Mouse (Mus musculus) forebrain, embryonic 13.5 days (tissue): ENCODE results near the gene Nfatc2. TPM values are rescaled to one million over a fixed set of nuclear protein-coding genes. Genes with fewer than 3 reads are reported as not detected.

Source experiments
- ATAC-seq: fragments of 200-750 bp; cut with Nextera tagmentation; 2 replicates; pipeline ENCODE4 v1.8.0; 2017
- H3K27ac ChIP-seq: fragments of 300-500 bp; sonication (generic); 2 replicates; pipeline ENCODE4 v1.5.1; 2015; ENCODE audit warnings: inconsistent platforms, mild to moderate bottlenecking, moderate library complexity
- H3K27me3 ChIP-seq: fragments of 300-500 bp; sonication (generic); 2 replicates; pipeline ENCODE4 v1.6.1; 2015; ENCODE audit warnings: mild to moderate bottlenecking, inconsistent platforms
- H3K36me3 ChIP-seq: fragments of 300-500 bp; sonication (generic); 2 replicates; pipeline ENCODE4 v1.6.1; 2015; ENCODE audit warnings: mild to moderate bottlenecking, inconsistent platforms; ENCODE audit not compliant: poor library complexity, severe bottlenecking
- H3K4me1 ChIP-seq: fragments of 300-500 bp; sonication (generic); 2 replicates; pipeline ENCODE4 v1.6.1; 2015; ENCODE audit warnings: inconsistent platforms
- H3K4me2 ChIP-seq: fragments of 300-500 bp; sonication (generic); 2 replicates; pipeline ENCODE4 v1.6.1; 2015; ENCODE audit warnings: inconsistent platforms, mild to moderate bottlenecking, moderate library complexity
- H3K4me3 ChIP-seq: fragments of 300-500 bp; sonication (generic); 2 replicates; pipeline ENCODE4 v1.5.1; 2015; ENCODE audit warnings: mild to moderate bottlenecking, inconsistent platforms
- H3K9ac ChIP-seq: fragments of 300-500 bp; sonication (generic); 2 replicates; pipeline ENCODE4 v1.6.1; 2015; ENCODE audit warnings: mild to moderate bottlenecking, inconsistent platforms
- H3K9me3 ChIP-seq: fragments of 300-500 bp; sonication (generic); replicated peaks from 2 replicates; pipeline ENCODE4 v1.6.1; 2016; ENCODE audit warnings: inconsistent platforms
- WGBS: fragments of 180-500 bp; shearing (Covaris S2); methylation state at CpG from one replicate; pipeline ENCODE4 v1.1.7; 2015; 5-methylcytosine and 5-hydroxymethylcytosine counted together
- polyA plus RNA-seq: library from polyadenylated mRNA; unstranded; fragments of >200 nt; fragmentation: Nextera tagmentation; extraction: Ambion mirVana; gene quantifications from 2 replicates; pipeline ENCODE4 v1.2.1, GENCODE M21; 2015

The Nfatc2 gene
- polyA plus RNA-seq, 1 experiment from 2014 or later, result 1.7 TPM

DNA sequence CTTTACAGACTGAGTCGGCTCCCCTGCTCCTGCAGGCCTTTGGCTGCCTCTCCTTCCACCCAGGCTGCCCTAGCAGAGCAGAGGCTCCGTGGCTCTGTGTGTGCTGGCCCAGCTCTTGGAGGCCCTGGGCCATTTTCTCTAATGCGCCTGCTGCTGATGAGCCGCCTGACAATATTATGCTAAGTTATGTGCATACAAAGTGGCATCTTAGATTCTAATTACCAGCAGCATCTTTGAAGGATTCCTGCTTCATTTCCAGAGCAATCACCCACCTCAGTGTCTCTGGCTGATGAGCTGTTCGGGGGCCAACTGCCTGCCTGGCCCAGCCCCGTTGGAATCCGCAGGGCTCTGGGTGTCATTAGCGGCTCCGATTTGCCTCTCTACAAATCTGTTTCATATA lies 24.9 kb upstream of the Nfatc2 start:
- H3K36me3 ChIP-seq, result no peaks in the 10 kb centered on the region
- 35% methylated on average over 9 of the region's 9 CpGs for WGBS
- no peaks in the 10 kb centered on the region for H3K27me3 ChIP-seq
- H3K4me1 ChIP-seq, result peaks cover 22% of the 10 kb centered on the region
- no peak overlapping the region for H3K4me3 ChIP-seq
- H3K9ac ChIP-seq, result 0 out of 2 replicates have a peak overlapping the region, but pooled peaks have one; percentile 14
- no peaks in the 10 kb centered on the region for H3K9me3 ChIP-seq
- peak; percentile 87 for ATAC-seq
- no peak overlapping the region for H3K4me2 ChIP-seq
- peak overlapping the region; percentile 80 for H3K27ac ChIP-seq

DNA sequence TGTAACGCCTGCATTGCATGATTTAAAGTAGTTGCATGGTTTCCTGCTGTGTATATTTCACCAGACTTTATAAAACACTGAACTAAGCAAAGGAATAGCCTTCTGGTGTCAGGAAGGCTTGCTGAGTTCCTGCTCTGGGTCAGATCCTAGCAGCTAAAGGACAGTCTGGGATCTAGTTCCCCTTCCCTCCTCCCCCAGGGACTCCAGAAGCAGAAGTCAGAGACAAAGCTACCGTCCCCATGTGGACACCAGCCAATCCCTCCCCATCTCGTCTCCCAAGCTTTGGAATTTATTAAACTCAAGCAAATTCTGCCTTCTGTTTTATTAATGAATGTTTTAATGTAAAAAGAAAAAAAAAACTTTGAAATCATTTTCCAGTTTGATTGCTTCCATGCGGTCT lies 23.6 kb upstream of the Nfatc2 start:
- H3K36me3 ChIP-seq, result no peaks in the 10 kb centered on the region
- H3K27ac ChIP-seq, result no peak overlapping the region
- H3K27me3 ChIP-seq, result no peaks in the 10 kb centered on the region
- H3K4me2 ChIP-seq, result no peak overlapping the region
- no peak overlapping the region for H3K9ac ChIP-seq
- H3K4me3 ChIP-seq, result no peak overlapping the region
- 73% methylated on average over 4 of the region's 4 CpGs for WGBS
- no peak for ATAC-seq
- no peaks in the 10 kb centered on the region for H3K9me3 ChIP-seq
- H3K4me1 ChIP-seq, result peaks cover 22% of the 10 kb centered on the region

DNA sequence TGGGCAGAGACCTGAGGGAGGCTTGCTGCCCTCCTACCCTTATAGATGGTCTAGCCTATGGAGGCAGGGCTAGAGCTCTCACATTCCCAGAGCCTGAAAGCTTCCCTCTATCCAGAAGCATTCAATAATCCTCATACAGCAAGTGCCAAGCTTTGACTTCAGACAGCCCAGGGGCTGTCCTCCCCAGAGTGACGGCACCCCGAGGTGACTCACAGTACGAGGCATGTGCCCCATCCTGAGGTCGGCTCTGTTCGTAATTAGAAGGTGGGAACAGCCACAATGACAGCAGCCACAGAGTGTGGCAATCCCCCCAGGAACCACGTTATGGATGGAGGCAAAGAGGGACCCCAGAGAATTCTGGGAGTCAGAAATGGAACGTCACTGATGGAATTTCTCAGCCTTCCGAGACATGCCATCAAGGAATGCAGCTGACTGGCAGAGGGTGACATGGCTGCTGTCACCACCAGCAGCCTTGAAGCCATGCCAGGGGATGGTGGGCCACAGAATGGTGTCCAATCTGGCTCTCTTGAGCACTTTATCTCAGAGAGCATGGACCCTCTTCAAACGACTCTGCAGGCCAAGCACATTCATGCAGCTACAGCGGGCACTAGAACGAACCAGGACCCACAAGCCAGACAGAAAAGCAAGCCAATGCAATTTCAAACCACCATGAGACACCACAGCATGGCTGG lies 19.8 kb upstream of the Nfatc2 start:
- Histone ChIP-seq H3K4me3 (no peak overlapping the region), H3K4me1 (peaks cover 5% of the 10 kb centered on the region), H3K27ac (no peak overlapping the region), H3K9me3 (no peaks in the 10 kb centered on the region), H3K4me2 (no peak overlapping the region), H3K9ac (no peak overlapping the region), H3K36me3 (no peaks in the 10 kb centered on the region), H3K27me3 (no peaks in the 10 kb centered on the region)
- WGBS, result 80% methylated on average over 11 of the region's 11 CpGs
- ATAC-seq, result no peak

DNA sequence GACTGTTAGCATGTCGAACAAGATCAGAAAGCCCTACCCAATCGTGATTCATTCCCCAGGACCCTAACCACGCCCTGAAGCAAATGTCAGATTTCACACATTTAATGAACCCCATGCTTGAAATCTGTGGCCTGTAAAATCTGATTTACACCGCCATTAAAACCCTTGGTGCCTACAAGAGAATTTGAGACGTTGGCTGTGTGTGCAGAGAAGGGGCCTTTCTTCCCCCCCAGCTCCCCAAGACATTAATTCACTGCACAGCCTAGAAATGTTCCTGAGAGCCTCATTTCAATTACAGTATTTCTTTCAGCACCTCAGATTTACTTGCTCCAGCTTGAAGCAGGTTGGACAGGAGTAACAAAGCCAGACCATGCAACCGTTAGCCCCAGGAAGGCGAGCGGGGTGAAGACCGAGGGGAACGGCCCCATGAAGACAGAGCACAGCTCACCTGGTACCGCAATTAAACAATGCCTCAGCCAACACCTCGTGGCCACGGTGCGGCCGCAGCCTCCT lies 16.8 kb upstream of the Nfatc2 start:
- no peaks in the 10 kb centered on the region for H3K36me3 ChIP-seq
- no peak overlapping the region for H3K4me2 ChIP-seq
- H3K27ac ChIP-seq, result 0 out of 2 replicates have a peak overlapping the region, but pooled peaks have one; percentile 15
- H3K9me3 ChIP-seq, result no peaks in the 10 kb centered on the region
- 72% methylated on average over 15 of the region's 15 CpGs for WGBS
- peaks cover 4% of the 10 kb centered on the region; the same call in 1 of the 2 replicates for H3K4me1 ChIP-seq
- no peaks in the 10 kb centered on the region for H3K27me3 ChIP-seq
- ATAC-seq, result no peak
- no peak overlapping the region for H3K4me3 ChIP-seq
- no peak overlapping the region for H3K9ac ChIP-seq

DNA sequence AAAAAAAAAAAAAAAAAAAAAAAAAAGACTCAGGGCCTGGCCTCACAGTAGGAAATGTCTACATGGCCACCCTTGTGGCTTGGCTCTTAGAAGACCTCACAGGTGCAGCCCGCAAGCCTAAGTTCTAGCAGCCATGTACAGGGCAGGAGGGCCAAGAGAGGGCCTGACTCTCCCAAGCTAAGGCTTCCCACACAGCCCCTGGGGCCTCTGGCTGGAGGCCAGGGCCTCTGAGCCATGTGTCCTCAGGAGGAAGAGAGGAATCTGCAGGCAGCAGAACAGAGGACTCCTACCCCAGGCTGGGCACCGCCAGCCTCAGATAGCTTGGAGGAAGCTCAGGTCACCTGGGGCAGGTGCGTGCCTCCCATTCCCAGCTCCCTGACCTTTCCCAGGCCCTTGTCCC lies 13.7 kb upstream of the Nfatc2 start:
- H3K27ac ChIP-seq, result no peak overlapping the region
- H3K9me3 ChIP-seq, result no peaks in the 10 kb centered on the region
- H3K36me3 ChIP-seq, result no peaks in the 10 kb centered on the region
- WGBS, result 84% methylated on average over 3 of the region's 3 CpGs
- peaks cover 4% of the 10 kb centered on the region; the same call in 1 of the 2 replicates for H3K4me1 ChIP-seq
- no peaks in the 10 kb centered on the region for H3K27me3 ChIP-seq
- H3K4me3 ChIP-seq, result no peak overlapping the region
- no peak overlapping the region for H3K4me2 ChIP-seq
- no peak for ATAC-seq
- no peak overlapping the region for H3K9ac ChIP-seq

DNA sequence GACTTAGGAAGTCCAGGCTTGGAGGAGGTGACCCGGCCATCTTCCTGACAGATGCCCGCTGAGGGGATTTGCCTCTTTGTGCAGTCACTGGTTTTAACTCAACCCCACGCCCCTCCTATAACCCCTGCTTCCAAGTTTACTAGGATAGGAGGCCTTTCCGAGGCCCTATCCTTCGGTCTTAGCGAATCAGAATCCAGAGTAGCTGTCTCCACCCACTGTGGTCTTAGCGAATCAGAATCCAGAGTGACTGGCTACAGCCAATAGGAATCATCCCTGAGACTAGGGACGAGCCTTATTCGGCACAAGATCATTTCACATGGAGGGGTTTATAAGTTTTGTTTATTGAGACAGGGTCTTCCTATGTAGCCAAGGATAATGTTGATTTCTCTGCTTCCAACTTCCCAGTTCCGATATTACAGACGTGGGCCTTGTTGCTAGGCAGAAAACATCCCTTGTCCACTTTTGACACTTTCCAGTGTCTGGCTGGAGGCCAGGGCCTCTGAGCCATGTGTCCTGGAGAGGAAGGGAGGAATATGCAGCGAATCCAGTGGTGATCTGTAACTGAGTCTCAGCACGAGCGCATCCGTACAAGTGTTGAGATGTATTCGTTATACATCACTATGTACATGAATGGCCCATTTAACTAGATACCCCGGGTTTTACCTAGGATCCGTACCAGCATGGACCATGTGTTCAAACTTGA lies 12.9 kb upstream of the Nfatc2 start:
- Histone ChIP-seq H3K4me3 (no peak overlapping the region), H3K4me2 (no peak overlapping the region), H3K9ac (no peak overlapping the region), H3K4me1 (peaks cover 9% of the 10 kb centered on the region), H3K36me3 (no peaks in the 10 kb centered on the region), H3K27me3 (no peaks in the 10 kb centered on the region), H3K9me3 (no peaks in the 10 kb centered on the region), H3K27ac (no peak overlapping the region)
- WGBS, result 82% methylated on average over 18 of the region's 18 CpGs
- ATAC-seq, result no peak

DNA sequence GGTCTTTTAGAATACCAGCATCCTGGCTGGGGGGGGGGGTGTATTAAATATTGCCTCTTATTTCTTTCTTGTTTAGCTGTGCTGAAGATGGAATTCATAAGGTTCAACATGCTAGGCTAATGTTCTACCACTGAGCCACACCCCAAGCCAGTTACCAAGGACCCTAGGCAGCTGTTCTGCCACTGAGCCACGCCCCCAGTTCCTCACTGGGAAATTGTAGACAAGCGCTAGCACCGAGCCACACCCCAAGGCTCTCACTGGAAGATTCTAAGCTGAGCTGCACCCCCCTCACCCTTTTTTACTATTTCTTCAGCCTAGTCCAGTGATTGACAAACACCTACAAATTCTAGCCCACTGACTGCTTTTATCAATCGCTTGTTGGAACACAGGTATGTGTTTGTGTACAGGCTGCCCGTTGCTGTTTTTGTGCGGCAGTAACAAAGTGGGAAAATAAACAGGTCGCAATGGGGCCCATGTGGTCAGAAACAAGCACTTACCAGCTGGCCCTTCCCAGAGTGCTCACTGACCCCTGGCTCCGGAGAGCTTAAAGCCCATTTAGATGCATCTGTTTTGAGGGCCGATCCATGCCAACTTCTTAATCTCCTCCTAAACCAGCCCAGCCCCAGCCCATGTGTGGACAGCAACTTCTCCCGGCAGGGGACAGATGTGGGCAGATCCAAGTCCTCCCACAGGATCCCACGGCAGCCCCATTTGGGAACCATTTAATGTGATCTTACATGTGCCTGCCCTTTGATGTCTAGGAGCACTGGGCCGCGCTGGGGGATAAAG lies 11.8 kb upstream of the Nfatc2 start:
- no peak for ATAC-seq
- H3K27me3 ChIP-seq, result no peaks in the 10 kb centered on the region
- H3K4me3 ChIP-seq, result no peak overlapping the region
- H3K36me3 ChIP-seq, result no peaks in the 10 kb centered on the region
- no peak overlapping the region for H3K4me2 ChIP-seq
- WGBS, result 60% methylated on average over 13 of the region's 13 CpGs
- peaks cover 9% of the 10 kb centered on the region for H3K4me1 ChIP-seq
- H3K9me3 ChIP-seq, result no peaks in the 10 kb centered on the region
- no peak overlapping the region for H3K9ac ChIP-seq
- H3K27ac ChIP-seq, result no peak overlapping the region

DNA sequence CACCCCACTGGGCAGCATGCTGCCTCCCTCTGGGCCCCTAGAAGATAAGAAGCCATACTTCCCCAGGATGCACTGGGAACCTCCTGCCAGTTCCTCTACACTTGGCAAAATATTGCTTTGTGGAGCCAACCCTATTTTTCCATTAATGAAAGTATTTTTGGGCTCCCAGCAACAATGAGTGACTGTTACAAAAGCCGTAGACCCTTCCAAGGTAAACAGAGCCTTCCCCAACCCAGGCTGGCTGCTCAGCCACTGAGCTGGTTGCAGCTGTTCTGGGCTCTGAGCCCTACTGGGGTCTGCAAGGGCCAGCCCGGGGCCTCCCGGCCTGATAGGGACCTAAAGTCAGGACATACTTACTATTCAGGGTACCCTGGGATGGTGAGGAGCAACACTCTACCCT lies 9.5 kb upstream of the Nfatc2 start:
- H3K4me2 ChIP-seq, result no peak overlapping the region
- WGBS, result 83% methylated on average over 3 of the region's 3 CpGs
- H3K27ac ChIP-seq, result no peak overlapping the region
- no peak overlapping the region for H3K4me3 ChIP-seq
- H3K4me1 ChIP-seq, result peaks cover 9% of the 10 kb centered on the region
- no peak overlapping the region for H3K9ac ChIP-seq
- ATAC-seq, result no peak
- H3K9me3 ChIP-seq, result no peaks in the 10 kb centered on the region
- no peaks in the 10 kb centered on the region for H3K36me3 ChIP-seq
- no peaks in the 10 kb centered on the region for H3K27me3 ChIP-seq

DNA sequence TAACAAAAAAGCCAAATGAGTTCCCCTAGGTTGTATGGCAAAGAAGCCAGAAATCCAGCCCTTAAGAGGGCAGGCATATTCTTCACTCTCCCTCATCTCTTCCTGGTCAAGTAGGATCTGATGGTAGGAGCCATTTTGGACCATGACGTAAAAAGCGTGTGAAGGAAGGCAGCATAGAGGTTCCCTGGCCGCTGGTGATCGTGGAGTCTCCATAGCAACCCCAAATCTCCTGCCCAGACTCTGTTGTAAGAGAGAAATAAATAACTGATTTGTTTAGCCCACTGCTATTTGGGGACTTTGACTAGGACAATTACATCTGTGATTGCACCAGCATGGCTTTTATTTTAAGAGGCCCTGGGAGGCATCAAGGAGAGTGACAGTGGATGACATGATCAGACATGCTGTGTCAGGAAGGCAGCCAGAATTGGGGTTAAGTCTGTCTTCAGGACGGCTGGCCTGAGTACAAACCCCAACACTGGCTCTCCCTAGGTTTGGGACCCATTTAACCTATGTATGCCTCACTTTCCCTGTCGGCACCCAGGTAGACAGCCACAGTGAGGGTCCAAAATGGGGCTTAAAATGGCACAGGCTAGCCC lies 8.3 kb upstream of the Nfatc2 start:
- no peaks in the 10 kb centered on the region for H3K27me3 ChIP-seq
- WGBS, result 43% methylated on average over 6 of the region's 6 CpGs

DNA sequence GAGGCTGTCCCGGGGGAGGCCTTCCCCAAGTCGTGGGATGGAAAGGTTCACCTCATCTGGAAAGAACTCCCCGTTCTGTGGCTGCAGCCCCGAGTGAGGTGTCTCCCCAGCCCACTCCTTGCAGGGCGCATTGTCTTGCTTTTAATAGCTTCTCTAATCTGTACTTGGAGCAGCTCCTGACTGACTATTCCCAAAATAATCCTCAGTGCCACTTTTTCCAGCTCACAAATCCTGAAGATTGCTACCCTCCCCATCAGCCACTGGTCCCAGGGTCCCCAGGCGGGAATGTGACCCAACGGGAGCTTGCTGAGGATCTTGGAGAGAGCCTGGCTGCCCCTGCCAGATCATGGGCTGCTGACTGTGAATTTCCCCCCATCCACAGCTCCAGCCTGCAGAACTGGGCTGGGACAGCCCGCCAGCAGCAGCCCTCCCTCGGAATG lies 6.7 kb upstream of the Nfatc2 start:
- H3K4me1 ChIP-seq, result peaks cover 5% of the 10 kb centered on the region; the same call in 1 of the 2 replicates
- peaks cover 3% of the 10 kb centered on the region for H3K27me3 ChIP-seq
- 65% methylated on average over 9 of the region's 9 CpGs for WGBS
- no peak for ATAC-seq
- no peak overlapping the region for H3K9ac ChIP-seq
- H3K36me3 ChIP-seq, result no peaks in the 10 kb centered on the region
- H3K4me2 ChIP-seq, result no peak overlapping the region
- no peak overlapping the region for H3K27ac ChIP-seq
- H3K4me3 ChIP-seq, result no peak overlapping the region
- H3K9me3 ChIP-seq, result no peaks in the 10 kb centered on the region

More for the DNA sequence above, 8.3 kb upstream of the Nfatc2 start:
- Histone ChIP-seq H3K4me1 (peaks cover 5% of the 10 kb centered on the region; the same call in 1 of the 2 replicates), H3K4me3 (no peak overlapping the region), H3K36me3 (no peaks in the 10 kb centered on the region), H3K9ac (no peak overlapping the region), H3K27ac (no peak overlapping the region), H3K9me3 (no peaks in the 10 kb centered on the region), H3K4me2 (no peak overlapping the region)
- no peak for ATAC-seq

DNA sequence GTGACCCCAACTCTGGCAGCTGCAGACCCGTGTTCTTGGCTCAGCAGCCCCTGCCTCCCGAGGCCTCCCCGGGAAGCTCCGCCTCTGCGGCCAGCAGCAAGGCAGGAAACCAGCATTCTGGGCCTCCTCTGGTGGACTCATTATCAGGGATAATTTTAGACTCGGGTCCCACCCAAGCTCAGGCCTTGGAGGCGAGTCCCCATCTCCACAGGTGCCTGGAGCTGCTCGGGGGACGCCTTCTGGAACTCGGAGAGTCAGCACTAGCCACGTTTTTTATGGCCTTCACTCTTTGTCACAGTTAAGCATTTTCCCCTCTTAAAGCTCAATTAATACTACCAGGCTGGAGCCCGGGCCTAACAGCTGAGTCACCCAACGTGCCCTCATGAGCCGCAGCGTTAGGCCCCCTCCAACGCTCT lies 3.2 kb upstream of the Nfatc2 start:
- no peaks in the 10 kb centered on the region for H3K36me3 ChIP-seq
- 53% methylated on average over 16 of the region's 16 CpGs for WGBS
- no peak for ATAC-seq
- peaks cover 29% of the 10 kb centered on the region for H3K4me1 ChIP-seq
- H3K4me3 ChIP-seq, result no peak overlapping the region
- H3K9me3 ChIP-seq, result no peaks in the 10 kb centered on the region
- H3K27ac ChIP-seq, result no peak overlapping the region
- no peak overlapping the region for H3K9ac ChIP-seq
- peaks cover 38% of the 10 kb centered on the region for H3K27me3 ChIP-seq
- H3K4me2 ChIP-seq, result no peak overlapping the region
